Mouse (Mus musculus) cerebellum, postnatal 36 days (tissue): ENCODE measurements around the gene 1700020L24Rik.
A peak's percentile ranks its signal among the peaks of the same experiment; 100 is the strongest.

Experiments used
- DNase-seq, 2 experiments: peaks; one replicate each; pipeline ENCODE4 v3.0.0; 2021 to 2022; ENCODE audit warnings: mixed read lengths in 2 of 2

1700020L24Rik gene

GRCm38 (mm10) chr11:83441235-83441634, 3.8 kb downstream of the 1700020L24Rik start:
- DNase-seq, result peak in 1 of 2 experiments; percentile 15

- peak; percentile 81 to 91 for DNase-seq
Measured at GRCm38 (mm10) chr11:83442596-83443267, 5.3 kb downstream of the 1700020L24Rik start.

GRCm38 (mm10) chr11:83443824-83444223, 6.3 kb downstream of the 1700020L24Rik start:
- no peak for DNase-seq

- no peak for DNase-seq
Measured at GRCm38 (mm10) chr11:83445001-83445400, 7.5 kb downstream of the 1700020L24Rik start.

- DNase-seq, result no peak
Measured at GRCm38 (mm10) chr11:83447612-83448011, 10.1 kb downstream of the 1700020L24Rik start.

- DNase-seq, result no peak
Measured at GRCm38 (mm10) chr11:83448021-83448926, 10.8 kb downstream of the 1700020L24Rik start.

- no peak for DNase-seq
Measured at GRCm38 (mm10) chr11:83448927-83449236, 11.4 kb downstream of the 1700020L24Rik start.

- DNase-seq, result no peak
Measured at GRCm38 (mm10) chr11:83449298-83449697, 11.8 kb downstream of the 1700020L24Rik start.

- DNase-seq, result no peak
Measured at GRCm38 (mm10) chr11:83450550-83450949, 13.1 kb downstream of the 1700020L24Rik start.

- no peak for DNase-seq
Measured at GRCm38 (mm10) chr11:83451281-83451680, 13.8 kb downstream of the 1700020L24Rik start.

- DNase-seq, result no peak
Measured at GRCm38 (mm10) chr11:83454548-83454947, 17.1 kb downstream of the 1700020L24Rik start.

- no peak for DNase-seq
Measured at GRCm38 (mm10) chr11:83455608-83456007, 18.1 kb downstream of the 1700020L24Rik start.

- DNase-seq, result no peak
Measured at GRCm38 (mm10) chr11:83457257-83457656, 19.8 kb downstream of the 1700020L24Rik start.

- DNase-seq, result no peak
Measured at GRCm38 (mm10) chr11:83457912-83458601, 20.6 kb downstream of the 1700020L24Rik start.

- DNase-seq, result no peak
Measured at GRCm38 (mm10) chr11:83461462-83462027, 24.1 kb downstream of the 1700020L24Rik start.

GRCm38 (mm10) chr11:83462711-83463244, 25.3 kb downstream of the 1700020L24Rik start, which contains the start of gene Mmp28:
Gene Mmp28 (minus strand): TSS chr11:83463071.
- DNase-seq, result peak; percentile 32 to 52

- DNase-seq, result peak; percentile 76 to 86
Measured at GRCm38 (mm10) chr11:83465976-83466375, 28.5 kb downstream of the 1700020L24Rik start.

- DNase-seq, result peak; percentile 37 to 47
Measured at GRCm38 (mm10) chr11:83467120-83467652, 29.7 kb downstream of the 1700020L24Rik start.

GRCm38 (mm10) chr11:83468765-83469164, 31.3 kb downstream of the 1700020L24Rik start:
- DNase-seq, result no peak

- DNase-seq, result no peak
Measured at GRCm38 (mm10) chr11:83471766-83472165, 34.3 kb downstream of the 1700020L24Rik start.

GRCm38 (mm10) chr11:83472324-83473234, 35.1 kb downstream of the 1700020L24Rik start, which contains the start of gene Taf15:
Gene Taf15 (plus strand): TSS chr11:83473086.
- DNase-seq, result peak; percentile 99
